Mouse (Mus musculus): ENCODE measurements around the gene Ern2. TPM values are rescaled to one million over a fixed set of nuclear protein-coding genes. Genes with fewer than 3 reads are reported as not detected.

Ern2 gene
- polyA plus RNA-seq, 1 experiment from 2014 or later: 0.68 TPM

Other genes with a start within 250 kb of the Ern2 start
- 20.5 and 20.8 TPM in 2 replicates for gene Cog7, start 204.5 kb downstream of the Ern2 start, polyA plus RNA-seq (2015; fragmentation: Nextera tagmentation; extraction: Ambion mirVana)
- 50.9 and 63.7 TPM in 2 replicates for gene Gga2, start 165.0 kb downstream of the Ern2 start, polyA plus RNA-seq (2015; fragmentation: Nextera tagmentation; extraction: Ambion mirVana)
- gene Ubfd1, start 119.0 kb downstream of the Ern2 start, polyA plus RNA-seq (2015; fragmentation: Nextera tagmentation; extraction: Ambion mirVana): 68.0 and 76.7 TPM in 2 replicates
- gene Ears2, start 118.9 kb downstream of the Ern2 start, polyA plus RNA-seq (2015; fragmentation: Nextera tagmentation; extraction: Ambion mirVana): 9.8 and 9.9 TPM in 2 replicates
- 715 and 766 TPM in 2 replicates for gene Ndufab1, start 84.3 kb downstream of the Ern2 start, polyA plus RNA-seq (2015; fragmentation: Nextera tagmentation; extraction: Ambion mirVana)
- 6.5 and 6.7 TPM in 2 replicates for gene Palb2, start 53.2 kb downstream of the Ern2 start, polyA plus RNA-seq (2015; fragmentation: Nextera tagmentation; extraction: Ambion mirVana)
- gene Dctn5, start 53.2 kb downstream of the Ern2 start, polyA plus RNA-seq (2015; fragmentation: Nextera tagmentation; extraction: Ambion mirVana): 162 and 168 TPM in 2 replicates
- 23.5 and 27.4 TPM in 2 replicates for gene Plk1, start 26.8 kb downstream of the Ern2 start, polyA plus RNA-seq (2015; fragmentation: Nextera tagmentation; extraction: Ambion mirVana)
- gene Chp2, start 33.3 kb upstream of the Ern2 start, polyA plus RNA-seq (2015; fragmentation: Nextera tagmentation; extraction: Ambion mirVana): 1.1 and 1.2 TPM in 2 replicates
- 52.9 and 60.9 TPM in 2 replicates for gene Prkcb, start 102.5 kb upstream of the Ern2 start, polyA plus RNA-seq (2015; fragmentation: Nextera tagmentation; extraction: Ambion mirVana)

Measured in neural tube, embryonic 13.5 days (tissue).